Mouse (Mus musculus) brain, adult 2 months (tissue): ENCODE data around the gene Thegl.
"Not testable (repeated sequence)": the region's sequence is repeated elsewhere in the genome, so short reads cannot be mapped to it uniquely, and the experiment has no call there.

Experiments used
- DNase-seq: peaks from one replicate; pipeline ENCODE4 v3.0.0; 2011; ENCODE audit warnings: low read depth, low spot score

The Thegl gene

DNA sequence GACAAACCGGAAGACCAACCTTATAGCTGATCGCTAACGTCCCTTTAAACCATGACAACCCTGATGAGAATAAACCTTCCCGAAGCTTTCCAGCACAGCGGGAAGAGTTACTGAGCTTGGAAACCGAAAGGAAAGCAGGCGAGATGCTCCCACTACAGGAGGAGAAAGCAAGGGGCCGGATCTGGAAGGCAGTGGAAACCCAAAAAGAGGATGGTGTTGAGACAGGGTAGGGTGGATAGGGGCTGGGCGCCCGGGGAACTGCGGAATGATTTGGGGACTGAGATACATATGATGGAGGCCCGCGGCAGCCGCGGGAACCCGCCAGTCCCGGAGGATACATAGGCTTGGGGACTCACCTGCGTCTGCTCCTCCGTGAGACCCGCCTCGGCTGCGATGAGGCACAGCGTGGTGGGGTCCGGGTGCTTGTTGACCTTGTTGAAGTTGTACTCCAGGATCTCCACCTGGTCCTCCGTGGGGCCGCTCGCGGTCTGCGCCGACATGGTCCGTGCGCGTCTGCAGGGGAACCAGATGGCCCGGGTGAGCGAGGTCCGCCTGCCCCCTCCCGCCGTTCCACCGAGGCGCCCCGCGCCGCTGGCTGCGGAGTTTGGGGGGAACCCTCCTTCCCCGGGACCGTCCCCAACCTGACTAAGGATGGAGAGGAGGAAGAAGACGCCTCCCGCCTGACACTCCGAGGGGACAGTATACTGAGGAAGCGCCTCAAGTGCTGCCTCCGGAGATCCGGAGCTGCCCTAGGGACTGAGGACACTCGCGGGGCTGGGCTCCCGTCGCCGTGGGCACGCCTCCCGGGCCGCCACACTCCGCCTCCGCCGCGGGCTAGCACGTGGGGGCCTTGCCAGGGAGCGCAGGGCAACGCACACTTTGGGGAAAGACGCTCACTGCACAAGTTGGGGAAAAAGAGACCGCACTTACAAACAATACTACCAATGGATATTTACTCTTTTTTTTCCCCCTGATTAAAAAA is 79.0 kb downstream of the Thegl start:
- peak; percentile 62 for DNase-seq

- DNase-seq, result not testable (repeated sequence)
Measured at GRCm38 (mm10) chr5:77096194-77096593, 80.4 kb downstream of the Thegl start.

- no peak for DNase-seq
Measured at GRCm38 (mm10) chr5:77097686-77098085, 81.9 kb downstream of the Thegl start.

GRCm38 (mm10) chr5:77098874-77099273 is 83.1 kb downstream of the Thegl start:
- DNase-seq, result no peak

- no peak for DNase-seq
Measured at GRCm38 (mm10) chr5:77099317-77099996, 83.6 kb downstream of the Thegl start.

GRCm38 (mm10) chr5:77099997-77100380 is 84.2 kb downstream of the Thegl start:
- DNase-seq, result no peak

DNA sequence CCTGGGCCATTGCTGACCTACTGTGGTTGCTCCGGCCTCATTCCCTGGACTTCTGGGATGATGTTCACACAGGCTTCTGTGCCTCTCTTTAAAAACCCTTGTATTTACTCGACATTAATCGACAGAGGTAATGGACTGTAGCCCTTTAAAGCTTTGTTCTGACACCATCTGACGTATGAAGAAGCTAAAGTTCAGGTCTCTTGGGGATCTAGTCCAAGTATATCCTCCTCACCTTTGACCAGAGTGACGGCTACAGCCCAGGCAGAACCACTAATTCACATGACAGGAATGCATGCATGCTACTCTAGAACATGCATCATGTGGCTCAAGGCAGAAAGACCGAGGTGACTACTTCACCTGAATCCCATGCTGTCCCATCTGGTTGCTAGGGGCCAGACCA is 84.9 kb downstream of the Thegl start:
- no peak for DNase-seq

GRCm38 (mm10) chr5:77102522-77103365 is 86.9 kb downstream of the Thegl start:
- no peak for DNase-seq

DNA sequence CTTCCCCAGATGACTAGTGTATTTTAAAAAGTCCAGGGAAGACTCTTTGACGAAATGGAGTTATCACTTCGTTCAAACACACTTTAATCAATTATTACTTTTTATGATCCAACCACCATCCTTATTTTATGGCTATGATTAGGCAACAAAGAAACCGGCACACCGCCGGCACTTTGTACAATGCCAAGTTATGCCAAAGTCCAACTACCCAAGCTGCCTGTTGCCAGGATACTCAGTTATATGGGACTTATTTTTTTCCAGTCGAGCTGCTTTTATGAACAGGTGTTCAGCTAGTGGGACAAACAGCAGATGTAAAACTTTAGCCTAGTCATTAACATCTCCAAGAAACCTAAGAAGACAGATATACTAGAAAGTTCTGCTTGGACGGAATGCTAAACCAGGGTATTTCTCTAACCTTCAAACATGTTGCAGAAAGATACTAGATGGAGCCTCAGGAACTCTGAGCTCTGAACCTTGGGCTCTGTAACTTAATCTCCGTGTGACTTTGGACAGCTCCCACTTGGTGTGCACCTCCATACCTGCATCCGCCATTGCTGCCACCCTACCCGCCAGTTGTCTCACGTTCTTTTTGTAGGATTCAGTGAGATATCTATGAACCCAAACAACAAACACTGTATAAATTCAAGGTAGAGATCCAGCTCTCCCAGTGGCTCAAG is 91.5 kb downstream of the Thegl start:
- DNase-seq, result no peak

GRCm38 (mm10) chr5:77108806-77109205 is 93.0 kb downstream of the Thegl start:
- no peak for DNase-seq

DNA sequence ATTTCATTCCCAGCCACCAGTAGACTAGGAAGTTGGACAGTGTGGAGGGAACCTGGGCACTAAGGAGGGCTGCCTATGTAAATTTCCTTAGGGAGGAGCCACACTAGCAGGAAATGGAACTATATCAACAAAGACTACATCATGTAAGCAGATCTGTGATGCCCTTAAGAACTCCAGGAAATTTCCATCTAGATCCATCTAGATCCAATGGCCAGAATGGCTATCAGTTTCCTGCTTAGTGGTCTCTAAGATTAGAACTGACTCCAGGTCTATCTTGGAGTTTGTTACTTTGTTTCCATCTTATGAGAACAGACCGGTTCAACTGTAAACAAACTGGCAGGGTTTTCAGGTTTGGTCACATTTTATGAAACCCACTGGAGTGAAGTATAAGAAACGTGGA is 94.0 kb downstream of the Thegl start:
- DNase-seq, result no peak
